Mouse (Mus musculus) lung, embryonic 14.5 days (tissue): ENCODE measurements around the gene Srcin1. TPM values are rescaled to one million over a fixed set of nuclear protein-coding genes. Genes with fewer than 3 reads are reported as not detected.

ENCODE experiments used
- ATAC-seq: fragments of 200-750 bp; cut with Nextera tagmentation; 2 replicates; pipeline ENCODE4 v1.8.0; 2017; ENCODE audit warnings: mild to moderate bottlenecking, moderate TSS enrichment, moderate library complexity; ENCODE audit not compliant: insufficient read depth
- DNase-seq: peaks from one replicate; pipeline ENCODE4 v3.0.0-alpha.2; 2015
- H3K27ac ChIP-seq: fragments of 300-500 bp; sonication (generic); 2 replicates; pipeline ENCODE4 v1.5.1; 2014; ENCODE audit warnings: low read depth, mild to moderate bottlenecking, moderate library complexity
- H3K27me3 ChIP-seq: fragments of 300-500 bp; sonication (generic); 2 replicates; pipeline ENCODE4 v1.6.1; 2014; ENCODE audit warnings: low read length, control low read depth; ENCODE audit not compliant: insufficient read depth
- H3K36me3 ChIP-seq: fragments of 300-500 bp; sonication (generic); 2 replicates; pipeline ENCODE4 v1.6.1; 2014; ENCODE audit warnings: control low read depth; ENCODE audit not compliant: insufficient read depth
- H3K4me1 ChIP-seq: fragments of 300-500 bp; sonication (generic); 2 replicates; pipeline ENCODE4 v1.6.1; 2014; ENCODE audit warnings: antibody characterized with exemption, control low read depth; ENCODE audit not compliant: insufficient read depth
- H3K4me2 ChIP-seq: fragments of 300-500 bp; sonication (generic); 2 replicates; pipeline ENCODE4 v1.6.1; 2014; ENCODE audit warnings: mild to moderate bottlenecking
- H3K4me3 ChIP-seq: fragments of 300-500 bp; sonication (generic); 2 replicates; pipeline ENCODE4 v1.5.1; 2014; ENCODE audit warnings: low read depth, low read length
- H3K9ac ChIP-seq: fragments of 300-500 bp; sonication (generic); 2 replicates; pipeline ENCODE4 v1.6.1; 2014
- H3K9me3 ChIP-seq: fragments of 300-500 bp; sonication (generic); 2 replicates; pipeline ENCODE4 v1.6.1; 2016; ENCODE audit warnings: low read depth, low read length, control low read depth
- CTCF ChIP-seq: IDR thresholded peaks from 2 replicates; pipeline ENCODE4 v1.5.1; 2016; ENCODE audit warnings: antibody characterized with exemption, low read depth
- WGBS: fragments of 180-500 bp; shearing (Covaris S2); extraction: QIAGEN DNeasy Blood & Tissue Kit; methylation state at CpG from one replicate; pipeline ENCODE4 v1.1.7; 2014; 5-methylcytosine and 5-hydroxymethylcytosine counted together
- polyA plus RNA-seq: library from polyadenylated mRNA; unstranded; fragments of >200 nt; fragmentation: Nextera tagmentation; extraction: Ambion mirVana; gene quantifications from 2 replicates; pipeline ENCODE4 v1.2.1, GENCODE M21; 2014

The Srcin1 gene
- polyA plus RNA-seq, 1 experiment from 2014 or later, result 0.68 TPM

- DNase-seq, result peak; percentile 78
- H3K9ac ChIP-seq, result no peak overlapping the region
Measured at GRCm38 (mm10) chr11:97556569-97557408, 19.2 kb downstream of the Srcin1 start.

GRCm38 (mm10) chr11:97555144-97555543 lies 20.8 kb downstream of the Srcin1 start:
- Histone ChIP-seq H3K27ac (no peak overlapping the region), H3K4me3 (no peak overlapping the region), H3K9me3 (no peaks in the 10 kb centered on the region), H3K27me3 (peaks cover 29% of the 10 kb centered on the region), H3K4me2 (no peak overlapping the region), H3K4me1 (no peaks in the 10 kb centered on the region), H3K9ac (no peak overlapping the region), H3K36me3 (no peaks in the 10 kb centered on the region)
- no peak for DNase-seq
- no peak for TF ChIP-seq CTCF
- no peak for ATAC-seq
- WGBS, result 22% methylated on average over 6 of the region's 6 CpGs

More at GRCm38 (mm10) chr11:97556569-97557408, 19.2 kb downstream of the Srcin1 start:
- no peak for ATAC-seq
- H3K27me3 ChIP-seq, result peaks cover 12% of the 10 kb centered on the region
- H3K4me1 ChIP-seq, result no peaks in the 10 kb centered on the region
- no peaks in the 10 kb centered on the region for H3K9me3 ChIP-seq
- no peak overlapping the region for H3K27ac ChIP-seq
- H3K4me3 ChIP-seq, result no peak overlapping the region
- 16% methylated on average over 7 of the region's 7 CpGs for WGBS
- TF ChIP-seq CTCF, result peak; percentile 68
- H3K36me3 ChIP-seq, result no peaks in the 10 kb centered on the region
- no peak overlapping the region for H3K4me2 ChIP-seq

- Histone ChIP-seq H3K36me3 (no peaks in the 10 kb centered on the region), H3K4me2 (no peak overlapping the region), H3K4me1 (no peaks in the 10 kb centered on the region), H3K27ac (no peak overlapping the region), H3K27me3 (peaks cover 59% of the 10 kb centered on the region), H3K4me3 (no peak overlapping the region), H3K9ac (no peak overlapping the region), H3K9me3 (no peaks in the 10 kb centered on the region)
- ATAC-seq, result no peak
- WGBS, result 17% methylated on average over 8 of the region's 8 CpGs
- no peak for TF ChIP-seq CTCF
- DNase-seq, result no peak
Measured at GRCm38 (mm10) chr11:97552151-97552550, 23.8 kb downstream of the Srcin1 start.

- Histone ChIP-seq H3K9me3 (no peaks in the 10 kb centered on the region), H3K27ac (no peak overlapping the region), H3K4me3 (no peak overlapping the region), H3K4me1 (no peaks in the 10 kb centered on the region), H3K36me3 (no peaks in the 10 kb centered on the region), H3K9ac (no peak overlapping the region), H3K27me3 (peaks cover 90% of the 10 kb centered on the region), H3K4me2 (no peak overlapping the region)
- ATAC-seq (no peak), DNase-seq (no peak)
- 35% methylated on average over 8 of the region's 8 CpGs for WGBS
- TF ChIP-seq CTCF, result no peak
Measured at GRCm38 (mm10) chr11:97548757-97549156, 27.2 kb downstream of the Srcin1 start.

GRCm38 (mm10) chr11:97547957-97548706 lies 27.9 kb downstream of the Srcin1 start:
- no peak overlapping the region for H3K27ac ChIP-seq
- 58% methylated on average over 12 of the region's 12 CpGs for WGBS

GRCm38 (mm10) chr11:97546804-97547411 lies 29.1 kb downstream of the Srcin1 start:
- peak overlapping the region; percentile 55 for H3K4me3 ChIP-seq
- no peak for TF ChIP-seq CTCF
- under 1% methylated on average over 72 of the region's 73 CpGs for WGBS
- H3K27me3 ChIP-seq, result peaks cover 79% of the 10 kb centered on the region
- no peaks in the 10 kb centered on the region for H3K4me1 ChIP-seq
- no peak overlapping the region for H3K27ac ChIP-seq
- DNase-seq (peak; percentile 62), ATAC-seq (peak; percentile 61; the same call in 1 of the 2 replicates)
- no peaks in the 10 kb centered on the region for H3K9me3 ChIP-seq
- H3K4me2 ChIP-seq, result peak overlapping the region; percentile 99
- H3K9ac ChIP-seq, result peak overlapping the region; percentile 44
- H3K36me3 ChIP-seq, result no peaks in the 10 kb centered on the region

More at GRCm38 (mm10) chr11:97547957-97548706, 27.9 kb downstream of the Srcin1 start:
- no peak for DNase-seq
- Histone ChIP-seq H3K4me1 (no peaks in the 10 kb centered on the region), H3K9me3 (no peaks in the 10 kb centered on the region), H3K4me3 (no peak overlapping the region), H3K9ac (no peak overlapping the region), H3K4me2 (no peak overlapping the region), H3K36me3 (no peaks in the 10 kb centered on the region), H3K27me3 (peaks cover 90% of the 10 kb centered on the region)
- no peak for TF ChIP-seq CTCF
- ATAC-seq, result no peak
